In the genomic region with DNA sequence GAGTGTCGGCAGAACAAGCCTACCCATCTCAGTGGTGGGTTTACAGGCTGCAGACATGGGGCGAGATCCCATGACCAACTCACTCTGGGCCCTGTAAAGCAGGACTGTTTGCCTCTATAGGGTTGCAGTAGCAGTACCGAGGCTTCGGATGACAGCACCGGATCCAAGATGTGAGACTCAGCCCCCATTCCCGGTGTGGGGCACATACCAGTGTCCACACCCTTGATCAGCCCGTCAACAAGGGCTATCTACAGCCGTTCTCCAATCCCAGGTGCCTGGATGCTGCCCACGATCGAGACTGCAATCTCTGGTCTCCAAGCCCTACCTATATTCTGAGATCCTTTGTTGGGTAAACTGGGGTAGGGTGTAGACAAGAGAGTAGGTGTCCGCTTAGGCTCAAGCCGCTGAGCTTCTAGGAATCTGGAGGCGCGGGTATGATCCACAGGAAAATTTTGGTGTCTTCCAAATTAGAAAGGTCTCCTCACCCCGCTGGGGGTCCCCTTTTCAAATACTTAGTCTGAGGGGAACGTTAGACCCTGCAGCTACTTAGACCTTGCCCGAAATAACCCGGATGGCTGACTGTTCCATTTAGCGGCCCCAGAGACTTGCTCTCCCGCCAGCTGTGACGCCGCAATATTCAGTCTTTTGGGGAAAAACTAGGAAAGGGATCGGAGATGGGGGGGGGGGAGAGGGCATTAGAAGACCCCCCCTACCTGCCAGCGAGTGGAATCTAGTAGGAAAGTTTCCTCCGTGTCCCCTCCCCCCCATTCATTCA, we compare ENCODE assay signal across 7 mouse cellular contexts. TPM values are rescaled to one million over a fixed set of nuclear protein-coding genes. Genes with fewer than 3 reads are reported as not detected.
DNase-seq lines count a peak whose midpoint lies in the region; ATAC-seq and TF ChIP-seq lines count a peak whose summit lies in the region.

No protein-coding gene starts in this region.

- no peaks in the 10 kb centered on the region for H3K9me3 ChIP-seq in limb, embryonic 14.5 days (ENCODE audit: control insufficient read depth, low read length)

- H3K9ac ChIP-seq in limb, embryonic 14.5 days (ENCODE audit: low read depth, low read length, severe bottlenecking): peak overlapping the region; percentile 56

- H3K4me2 ChIP-seq in limb, embryonic 14.5 days (replicated peaks; ENCODE audit: low read depth, low read length, severe bottlenecking): peak overlapping the region; percentile 98

- no peaks in the 10 kb centered on the region for H3K27me3 ChIP-seq in spleen, adult 2 months (ENCODE audit: control insufficient read depth, insufficient read depth, low read length)
- H3K27me3 ChIP-seq in limb, embryonic 14.5 days (ENCODE audit: control insufficient read depth, insufficient read depth, low read length): peaks cover 26% of the 10 kb centered on the region
- H3K27me3 ChIP-seq in small intestine, adult 2 months (ENCODE audit: control insufficient read depth, insufficient read depth, low read length): peaks cover 26% of the 10 kb centered on the region

- TF ChIP-seq POLR2A in spleen, adult 2 months (IDR thresholded peaks at IDR 0.05; ENCODE audit: low read depth, low read length): no peak
- no peak for TF ChIP-seq POLR2A in embryonic fibroblast, embryonic 13.5 days (IDR thresholded peaks at IDR 0.05; ENCODE audit: low read depth, low read length)
- TF ChIP-seq POLR2A in limb, embryonic 14.5 days (IDR thresholded peaks at IDR 0.05; ENCODE audit: borderline replicate concordance, extremely low read depth, insufficient read depth, insufficient read length): no peak
- no peak for TF ChIP-seq POLR2A in small intestine, adult 2 months (IDR thresholded peaks at IDR 0.05; ENCODE audit: low read depth, low read length)

- peaks cover 39% of the 10 kb centered on the region; the same call in 1 of the 2 replicates for H3K4me1 ChIP-seq in spleen, adult 2 months (ENCODE audit: control insufficient read depth, insufficient read depth, insufficient read length)
- no peaks in the 10 kb centered on the region; the same call in 1 of the 2 replicates for H3K4me1 ChIP-seq in embryonic fibroblast, embryonic 13.5 days (ENCODE audit: control insufficient read depth, insufficient read depth, low read length)
- H3K4me1 ChIP-seq in limb, embryonic 14.5 days (ENCODE audit: control insufficient read depth, insufficient read depth, low read length): peaks cover 24% of the 10 kb centered on the region
- H3K4me1 ChIP-seq in small intestine, adult 2 months (ENCODE audit: control insufficient read depth, insufficient read depth, insufficient read length, low read length): peaks cover 10% of the 10 kb centered on the region

- DNase-seq in spleen, adult 2 months (ENCODE audit: low read depth in 1 of 2, low spot score in 2 of 2): no peak
- DNase-seq in spleen, adult 12 weeks (ENCODE audit: low spot score): no peak
- DNase-seq in limb, embryonic 14.5 days (ENCODE audit: low spot score): no peak
- no peak for DNase-seq in layer of hippocampus, adult 18-20 months (ENCODE audit: low spot score in 2 of 2)
- DNase-seq in spleen, postnatal 36 days (ENCODE audit: low spot score in 2 of 2): no peak

- no peak for ATAC-seq in limb, embryonic 14.5 days (ENCODE audit: low FRiP score, low read depth)

- peak overlapping the region; percentile 82 for H3K4me3 ChIP-seq in spleen, adult 2 months (ENCODE audit: extremely low read depth, insufficient read depth, insufficient read length)
- H3K4me3 ChIP-seq in embryonic fibroblast, embryonic 13.5 days (ENCODE audit: insufficient read depth, low read length): peak overlapping the region; percentile 67
- H3K4me3 ChIP-seq in limb, embryonic 14.5 days (replicated peaks; ENCODE audit: low read length): peak overlapping the region; percentile 62
- peak overlapping the region; percentile 68 for H3K4me3 ChIP-seq in small intestine, adult 2 months (ENCODE audit: low read depth, low read length)

- 14% methylated on average over 25 of the region's 25 CpGs for WGBS in spleen, adult 2 months
- WGBS in limb, embryonic 14.5 days: 7% methylated on average over 24 of the region's 25 CpGs
- WGBS in small intestine, adult 2 months: 12% methylated on average over 25 of the region's 25 CpGs

- no peak for TF ChIP-seq CTCF in spleen, adult 2 months (IDR thresholded peaks at IDR 0.05; ENCODE audit: extremely low read depth, insufficient read depth, insufficient read length, insufficient replicate concordance)
- TF ChIP-seq CTCF in embryonic fibroblast, embryonic 13.5 days (IDR thresholded peaks at IDR 0.05; ENCODE audit: borderline replicate concordance, insufficient read depth, low read length): no peak
- TF ChIP-seq CTCF in small intestine, adult 2 months (IDR thresholded peaks at IDR 0.05; ENCODE audit: extremely low read depth, insufficient read length, insufficient replicate concordance, low read depth, low read length): no peak

- H3K36me3 ChIP-seq in spleen, adult 2 months (ENCODE audit: control insufficient read depth, insufficient read depth, low read length): peaks cover 3% of the 10 kb centered on the region; the same call in 1 of the 2 replicates
- peaks cover 3% of the 10 kb centered on the region; the same call in 1 of the 2 replicates for H3K36me3 ChIP-seq in limb, embryonic 14.5 days (ENCODE audit: control insufficient read depth, insufficient read depth, low read length)
- peaks cover 2% of the 10 kb centered on the region; the same call in 1 of the 2 replicates for H3K36me3 ChIP-seq in small intestine, adult 2 months (ENCODE audit: control insufficient read depth, insufficient read depth, low read length)

- peak overlapping the region; percentile 78 for H3K27ac ChIP-seq in spleen, adult 2 months (ENCODE audit: insufficient read depth, low read length)
- H3K27ac ChIP-seq in embryonic fibroblast, embryonic 13.5 days (ENCODE audit: insufficient read depth, low read length): no peak overlapping the region
- H3K27ac ChIP-seq in limb, embryonic 14.5 days (replicated peaks; ENCODE audit: low read depth, low read length): 0 out of 2 replicates have a peak overlapping the region, but pooled peaks have one; percentile 19
- H3K27ac ChIP-seq in small intestine, adult 2 months (ENCODE audit: insufficient read depth, low read depth, low read length): no peak overlapping the region

RNA-seq across cellular contexts. Expression of gene Mapk11, which starts 0.7 kb away (rescaled TPM):
- 29.0 and 35.1 TPM in 2 replicates for polyA plus RNA-seq in spleen, adult 2 months (2012; rRNA removed)
- 7.3 and 10.8 TPM in 2 replicates for polyA plus RNA-seq in embryonic fibroblast, embryonic 13.5 days (2011; ENCODE audit: insufficient read length, low read depth, missing spikeins)
- 13.4 and 15.9 TPM in 2 replicates for polyA plus RNA-seq in limb, embryonic 14.5 days (2012; rRNA removed)
- polyA plus RNA-seq in limb, embryonic 14.5 days (2014; fragmentation: Nextera tagmentation; extraction: Ambion mirVana): 7.0 and 7.3 TPM in 2 replicates
- 2.3 and 3.2 TPM in 2 replicates for polyA plus RNA-seq in small intestine, adult 2 months (2012; rRNA removed)
- 10 to 100 TPM; 19.2 to 21.2 TPM for total RNA-seq in layer of hippocampus, adult 18-20 months (2021)

RNA-seq across cellular contexts. Expression of gene Mapk12, which starts 8.2 kb away (rescaled TPM):
- 3.7 and 3.9 TPM in 2 replicates for polyA plus RNA-seq in spleen, adult 2 months (2012; rRNA removed)
- 10.1 and 16.4 TPM in 2 replicates for polyA plus RNA-seq in embryonic fibroblast, embryonic 13.5 days (2011; ENCODE audit: insufficient read length, low read depth, missing spikeins)
- 13.7 and 14.9 TPM in 2 replicates for polyA plus RNA-seq in limb, embryonic 14.5 days (2012; rRNA removed)
- 5.0 and 8.3 TPM in 2 replicates for polyA plus RNA-seq in limb, embryonic 14.5 days (2014; fragmentation: Nextera tagmentation; extraction: Ambion mirVana)
- polyA plus RNA-seq in small intestine, adult 2 months (2012; rRNA removed): 2.0 and 2.4 TPM in 2 replicates
- total RNA-seq in layer of hippocampus, adult 18-20 months (2021): 1 to 10 TPM; 4.8 to 5.4 TPM

RNA-seq across cellular contexts. Expression of gene Hdac10, which starts 20.2 kb away (rescaled TPM):
- 76.2 and 86.8 TPM in 2 replicates for polyA plus RNA-seq in spleen, adult 2 months (2012; rRNA removed)
- 6.4 and 7.2 TPM in 2 replicates for polyA plus RNA-seq in embryonic fibroblast, embryonic 13.5 days (2011; ENCODE audit: insufficient read length, low read depth, missing spikeins)
- 38.1 and 49.4 TPM in 2 replicates for polyA plus RNA-seq in limb, embryonic 14.5 days (2012; rRNA removed)
- 18.7 and 21.8 TPM in 2 replicates for polyA plus RNA-seq in limb, embryonic 14.5 days (2014; fragmentation: Nextera tagmentation; extraction: Ambion mirVana)
- polyA plus RNA-seq in small intestine, adult 2 months (2012; rRNA removed): 13.2 and 19.0 TPM in 2 replicates
- total RNA-seq in layer of hippocampus, adult 18-20 months (2021): 10 to 100 TPM; 12.4 to 12.5 TPM

RNA-seq across cellular contexts. Expression of gene Tubgcp6, which starts 25.8 kb away (rescaled TPM):
- 38.4 and 45.1 TPM in 2 replicates for polyA plus RNA-seq in spleen, adult 2 months (2012; rRNA removed)
- polyA plus RNA-seq in embryonic fibroblast, embryonic 13.5 days (2011; ENCODE audit: insufficient read length, low read depth, missing spikeins): 13.5 and 14.2 TPM in 2 replicates
- 36.8 and 56.5 TPM in 2 replicates for polyA plus RNA-seq in limb, embryonic 14.5 days (2012; rRNA removed)
- 17.2 and 17.6 TPM in 2 replicates for polyA plus RNA-seq in limb, embryonic 14.5 days (2014; fragmentation: Nextera tagmentation; extraction: Ambion mirVana)
- polyA plus RNA-seq in small intestine, adult 2 months (2012; rRNA removed): 21.6 and 29.0 TPM in 2 replicates
- 10 to 100 TPM; 29.5 to 30.4 TPM for total RNA-seq in layer of hippocampus, adult 18-20 months (2021)

RNA-seq across cellular contexts. Expression of gene Plxnb2, which starts 31.9 kb away (rescaled TPM):
- polyA plus RNA-seq in spleen, adult 2 months (2012; rRNA removed): 89.4 and 96.8 TPM in 2 replicates
- polyA plus RNA-seq in embryonic fibroblast, embryonic 13.5 days (2011; ENCODE audit: insufficient read length, low read depth, missing spikeins): 194 and 237 TPM in 2 replicates
- polyA plus RNA-seq in limb, embryonic 14.5 days (2012; rRNA removed): 212 and 268 TPM in 2 replicates
- 170 and 183 TPM in 2 replicates for polyA plus RNA-seq in limb, embryonic 14.5 days (2014; fragmentation: Nextera tagmentation; extraction: Ambion mirVana)
- 213 and 376 TPM in 2 replicates for polyA plus RNA-seq in small intestine, adult 2 months (2012; rRNA removed)
- 10 to 100 TPM; 46.4 to 55.0 TPM for total RNA-seq in layer of hippocampus, adult 18-20 months (2021)

Comparison
In these comparisons a context has a peak if more than half of its experiments do, and no peak if none do; other contexts are left out.
1. H3K27ac ChIP-seq: peak in spleen, adult 2 months (single experiment) and limb, embryonic 14.5 days (single experiment); none in embryonic fibroblast, embryonic 13.5 days (single experiment) and small intestine, adult 2 months (single experiment).
2. Peak in every context shown above with its lines, with median percentiles within 50 percentile points of each other: H3K4me3 ChIP-seq.